Mouse (Mus musculus): Measurements from ENCODE around the gene Tmem131.

DNA sequence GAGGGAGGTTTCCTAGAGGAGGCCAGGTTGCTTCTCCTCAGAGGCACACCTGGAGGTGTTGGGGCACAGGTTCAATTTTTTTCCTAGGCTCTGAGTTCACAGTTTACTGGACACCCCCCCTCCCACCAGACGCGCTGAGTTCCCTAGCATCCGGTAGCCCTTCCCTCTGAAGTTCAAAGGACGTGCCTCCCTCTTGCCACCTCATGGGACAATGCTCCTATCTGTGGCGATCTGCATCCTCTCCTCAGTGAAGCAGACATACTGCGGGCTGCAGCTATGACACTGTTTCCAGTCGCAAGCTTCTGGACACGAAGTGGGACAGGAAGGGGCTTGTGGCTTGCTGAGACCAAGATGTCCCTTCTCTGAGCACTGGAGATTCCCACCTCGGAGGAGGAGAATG, 183.1 kb downstream of the Tmem131 start:
- TF ChIP-seq CTCF (IDR thresholded peaks at IDR 0.05), result no peak
- TF ChIP-seq EP300 (IDR thresholded peaks at IDR 0.05), result no peak

All from lung, postnatal 0 days (tissue).